Mouse (Mus musculus) embryonic facial prominence, embryonic 10.5 days (tissue): ENCODE data around the gene Nhlh1. TPM values are rescaled to one million over a fixed set of nuclear protein-coding genes. Genes with fewer than 3 reads are reported as not detected.

Experiments
- DNase-seq: peaks from one replicate; pipeline ENCODE4 v3.0.0-alpha.2; 2017; ENCODE audit warnings: low spot score
- H3K27ac ChIP-seq: fragments of 300-500 bp; sonication (generic); replicated peaks from 2 replicates; pipeline ENCODE4 v1.5.1; 2016; ENCODE audit warnings: mild to moderate bottlenecking
- H3K27me3 ChIP-seq: fragments of 300-500 bp; sonication (generic); replicated peaks from 2 replicates; pipeline ENCODE4 v1.6.1; 2016; ENCODE audit warnings: low read depth, mild to moderate bottlenecking; ENCODE audit not compliant: poor library complexity, severe bottlenecking
- H3K36me3 ChIP-seq: fragments of 300-500 bp; sonication (generic); replicated peaks from 2 replicates; pipeline ENCODE4 v1.6.1; 2016; ENCODE audit warnings: mild to moderate bottlenecking, moderate library complexity
- H3K4me1 ChIP-seq: fragments of 300-500 bp; sonication (generic); 2 replicates; pipeline ENCODE4 v1.6.1; 2016
- H3K4me3 ChIP-seq: fragments of 300-500 bp; sonication (generic); 2 replicates; pipeline ENCODE4 v1.5.1; 2016; ENCODE audit warnings: mild to moderate bottlenecking, moderate library complexity
- H3K9me3 ChIP-seq: fragments of 300-500 bp; sonication (generic); 2 replicates; pipeline ENCODE4 v1.6.1; 2016; ENCODE audit warnings: mild to moderate bottlenecking
- WGBS: fragments of 180-500 bp; shearing (Covaris S2); methylation state at CpG from one replicate; pipeline ENCODE4 v1.1.7; 2016; 5-methylcytosine and 5-hydroxymethylcytosine counted together
- polyA plus RNA-seq: library from polyadenylated mRNA; unstranded; fragments of >200 nt; fragmentation: Nextera tagmentation; extraction: Ambion mirVana; gene quantifications from 2 replicates; pipeline ENCODE4 v1.2.1, GENCODE M21; 2016

Gene Nhlh1
- polyA plus RNA-seq, 1 experiment from 2014 or later = 4.7 TPM

GRCm38 (mm10) chr1:172048241-172048734 lies 9.1 kb downstream of the Nhlh1 start:
- peaks cover 33% of the 10 kb centered on the region for H3K4me1 ChIP-seq
- peak overlapping the region; percentile 76 for H3K27ac ChIP-seq
- H3K36me3 ChIP-seq = no peaks in the 10 kb centered on the region
- 22% methylated on average over 6 of the region's 6 CpGs for WGBS
- H3K9me3 ChIP-seq = no peaks in the 10 kb centered on the region
- peak overlapping the region; percentile 38 for H3K4me3 ChIP-seq
- no peak for DNase-seq
- peaks cover 62% of the 10 kb centered on the region for H3K27me3 ChIP-seq

- no peaks in the 10 kb centered on the region for H3K36me3 ChIP-seq
- peaks cover 26% of the 10 kb centered on the region for H3K4me1 ChIP-seq
- DNase-seq = peak; percentile 88
- WGBS = 14% methylated on average over 5 of the region's 5 CpGs
- H3K27ac ChIP-seq = no peak overlapping the region
- H3K4me3 ChIP-seq = no peak overlapping the region
- no peaks in the 10 kb centered on the region for H3K9me3 ChIP-seq
- H3K27me3 ChIP-seq = peaks cover 48% of the 10 kb centered on the region
Observed at GRCm38 (mm10) chr1:172046938-172047337, 10.4 kb downstream of the Nhlh1 start.

- H3K9me3 ChIP-seq = no peaks in the 10 kb centered on the region
- WGBS = 70% methylated on average over 8 of the region's 8 CpGs
- no peak overlapping the region for H3K27ac ChIP-seq
- no peak for DNase-seq
- H3K4me1 ChIP-seq = peaks cover 26% of the 10 kb centered on the region
- peaks cover 44% of the 10 kb centered on the region for H3K27me3 ChIP-seq
- no peaks in the 10 kb centered on the region for H3K36me3 ChIP-seq
- no peak overlapping the region for H3K4me3 ChIP-seq
Observed at GRCm38 (mm10) chr1:172046410-172046809, 11.0 kb downstream of the Nhlh1 start.

- no peak overlapping the region for H3K4me3 ChIP-seq
- WGBS = 90% methylated on average over 2 of the region's 2 CpGs
- H3K36me3 ChIP-seq = no peaks in the 10 kb centered on the region
Observed at GRCm38 (mm10) chr1:172029914-172030313, 27.5 kb downstream of the Nhlh1 start.

GRCm38 (mm10) chr1:172028394-172029275 lies 28.7 kb downstream of the Nhlh1 start, which contains the start of gene Vangl2:
Gene Vangl2 (minus strand): TSS chr1:172028444.
- peaks cover 9% of the 10 kb centered on the region for H3K36me3 ChIP-seq
- H3K27ac ChIP-seq = peak within 1 kb of the TSS; percentile 99
- H3K9me3 ChIP-seq = no peaks in the 10 kb centered on the region
- H3K4me1 ChIP-seq = peaks cover 45% of the 10 kb centered on the region
- 50% methylated on average over 21 of the region's 21 CpGs for WGBS
- peak within 1 kb of the TSS; percentile 93 for H3K4me3 ChIP-seq
- DNase-seq = no peak
- peaks cover 6% of the 10 kb centered on the region for H3K27me3 ChIP-seq

More at GRCm38 (mm10) chr1:172029914-172030313, 27.5 kb downstream of the Nhlh1 start:
- Histone ChIP-seq H3K27me3 (peaks cover 6% of the 10 kb centered on the region), H3K9me3 (no peaks in the 10 kb centered on the region), H3K4me1 (peaks cover 32% of the 10 kb centered on the region), H3K27ac (no peak overlapping the region)
- DNase-seq = no peak

GRCm38 (mm10) chr1:172027809-172028102 lies 29.6 kb downstream of the Nhlh1 start:
- DNase-seq = no peak
- 4% methylated on average over 10 of the region's 10 CpGs for WGBS
- H3K4me1 ChIP-seq = peaks cover 51% of the 10 kb centered on the region

GRCm38 (mm10) chr1:172027010-172027808 lies 30.2 kb downstream of the Nhlh1 start:
- under 1% methylated on average over 53 of the region's 54 CpGs for WGBS
- H3K4me1 ChIP-seq = peaks cover 57% of the 10 kb centered on the region
- H3K4me3 ChIP-seq = peak overlapping the region; percentile 93
- DNase-seq = peak; percentile 97
- H3K36me3 ChIP-seq = peaks cover 21% of the 10 kb centered on the region
- no peaks in the 10 kb centered on the region for H3K9me3 ChIP-seq
- peaks cover 6% of the 10 kb centered on the region for H3K27me3 ChIP-seq
- H3K27ac ChIP-seq = peak overlapping the region; percentile 99

More at GRCm38 (mm10) chr1:172027809-172028102, 29.6 kb downstream of the Nhlh1 start:
- H3K27ac ChIP-seq = peak overlapping the region; percentile 99
- H3K9me3 ChIP-seq = no peaks in the 10 kb centered on the region
- peak overlapping the region; percentile 93 for H3K4me3 ChIP-seq
- H3K36me3 ChIP-seq = peaks cover 15% of the 10 kb centered on the region
- H3K27me3 ChIP-seq = peaks cover 6% of the 10 kb centered on the region

GRCm38 (mm10) chr1:172026201-172026901 lies 31.0 kb downstream of the Nhlh1 start:
- no peaks in the 10 kb centered on the region for H3K9me3 ChIP-seq
- H3K36me3 ChIP-seq = peaks cover 29% of the 10 kb centered on the region
- H3K4me3 ChIP-seq = peak overlapping the region; percentile 93
- WGBS = 2% methylated on average over 23 of the region's 23 CpGs
- peak; percentile 78 for DNase-seq
- H3K27me3 ChIP-seq = peaks cover 6% of the 10 kb centered on the region
- H3K4me1 ChIP-seq = peaks cover 62% of the 10 kb centered on the region
- peak overlapping the region; percentile 99 for H3K27ac ChIP-seq

- 31% methylated on average over 8 of the region's 8 CpGs for WGBS
- no peak for DNase-seq
- Histone ChIP-seq H3K4me3 (peak overlapping the region; percentile 93), H3K27ac (peak overlapping the region; percentile 99), H3K4me1 (peaks cover 69% of the 10 kb centered on the region), H3K9me3 (no peaks in the 10 kb centered on the region), H3K27me3 (peaks cover 6% of the 10 kb centered on the region), H3K36me3 (peaks cover 38% of the 10 kb centered on the region)
Observed at GRCm38 (mm10) chr1:172025201-172025904, 32.0 kb downstream of the Nhlh1 start.

GRCm38 (mm10) chr1:172024140-172024895 lies 33.1 kb downstream of the Nhlh1 start:
- 34% methylated on average over 9 of the region's 9 CpGs for WGBS
- Histone ChIP-seq H3K4me1 (peaks cover 80% of the 10 kb centered on the region), H3K9me3 (no peaks in the 10 kb centered on the region), H3K27ac (peak overlapping the region; percentile 99), H3K4me3 (peak overlapping the region; percentile 93), H3K27me3 (peaks cover 6% of the 10 kb centered on the region), H3K36me3 (peaks cover 47% of the 10 kb centered on the region)
- DNase-seq = no peak

- Histone ChIP-seq H3K27ac (no peak overlapping the region; the same call in 1 of the 2 replicates), H3K4me1 (peaks cover 92% of the 10 kb centered on the region), H3K36me3 (peaks cover 62% of the 10 kb centered on the region), H3K4me3 (no peak overlapping the region), H3K9me3 (no peaks in the 10 kb centered on the region), H3K27me3 (no peaks in the 10 kb centered on the region)
- 78% methylated on average over 10 of the region's 10 CpGs for WGBS
- no peak for DNase-seq
Observed at GRCm38 (mm10) chr1:172019863-172020521, 37.4 kb downstream of the Nhlh1 start.
